Comparison of ENCODE assay signal across 8 mouse cellular contexts in the genomic region with DNA sequence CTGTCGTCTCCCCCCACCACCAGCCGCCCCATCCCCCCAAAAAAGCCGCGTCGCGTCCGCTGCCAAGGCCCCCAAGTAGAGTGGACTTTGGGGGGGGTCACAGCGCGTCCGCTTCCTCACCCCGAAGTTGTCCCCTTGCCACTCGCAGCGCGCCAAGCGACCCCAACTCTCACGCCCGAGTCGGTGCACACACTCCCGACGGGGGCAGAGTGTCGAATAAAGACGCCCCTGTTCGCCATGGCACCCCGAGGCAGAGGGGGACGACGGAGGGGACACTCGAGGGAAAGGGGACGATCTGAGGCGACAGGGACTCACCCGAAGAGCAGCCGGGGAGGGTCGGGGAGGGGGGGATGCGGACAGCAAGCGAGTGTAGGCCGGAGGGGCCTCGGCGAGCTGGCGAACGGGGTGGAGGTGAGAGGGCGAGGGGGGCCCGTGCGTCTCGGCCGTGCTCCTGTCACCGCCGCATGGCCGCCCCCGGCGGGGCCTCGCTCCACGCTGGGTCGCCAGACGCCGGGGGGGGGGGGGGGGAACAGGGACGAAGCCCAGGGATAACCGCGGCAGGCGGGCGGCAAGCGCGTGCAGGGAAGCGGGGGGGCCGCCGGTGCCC. TPM values are rescaled to one million over a fixed set of nuclear protein-coding genes. Genes with fewer than 3 reads are reported as not detected.
DNase-seq lines count a peak whose midpoint lies in the region; ATAC-seq and TF ChIP-seq lines count a peak whose summit lies in the region.

No protein-coding gene starts in this region.

- no peak; the same call in 1 of the 2 replicates for ATAC-seq in G1E (ENCODE audit: extremely low read depth, insufficient number of reproducible peaks, low FRiP score, poor library complexity, severe bottlenecking)
- ATAC-seq in embryonic facial prominence, embryonic 14.5 days (ENCODE audit: low read depth): peak; percentile 12
- peak; percentile 39 for ATAC-seq in hindbrain, embryonic 15.5 days (ENCODE audit: low FRiP score, low read depth)
- peak; percentile 37 for ATAC-seq in lung, postnatal 0 days
- no peak for ATAC-seq in monocyte, adult 5-6 weeks (replicated peaks; ENCODE audit: insufficient number of reproducible peaks, low FRiP score, low TSS enrichment, poor library complexity, severe bottlenecking)

- peak overlapping the region; percentile 100 for H3K27ac ChIP-seq in embryonic facial prominence, embryonic 14.5 days (replicated peaks; ENCODE audit: low read depth, low read length)
- H3K27ac ChIP-seq in hindbrain, embryonic 15.5 days (replicated peaks): peak overlapping the region; percentile 99
- peak overlapping the region; percentile 99 for H3K27ac ChIP-seq in lung, postnatal 0 days (ENCODE audit: low read length)

- no peaks in the 10 kb centered on the region for H3K27me3 ChIP-seq in G1E (ENCODE audit: insufficient read depth, low read length)
- no peaks in the 10 kb centered on the region for H3K27me3 ChIP-seq in embryonic facial prominence, embryonic 14.5 days (replicated peaks; ENCODE audit: control insufficient read depth, insufficient read depth, low read length)
- H3K27me3 ChIP-seq in hindbrain, embryonic 15.5 days: no peaks in the 10 kb centered on the region
- no peaks in the 10 kb centered on the region for H3K27me3 ChIP-seq in lung, postnatal 0 days (replicated peaks; ENCODE audit: insufficient read depth, low read length)

- no peak for TF ChIP-seq EP300 in lung, postnatal 0 days (IDR thresholded peaks at IDR 0.05)

- peaks cover 34% of the 10 kb centered on the region for H3K36me3 ChIP-seq in G1E (replicated peaks)
- H3K36me3 ChIP-seq in embryonic facial prominence, embryonic 14.5 days (ENCODE audit: control insufficient read depth, insufficient read depth, low read length): peaks cover 24% of the 10 kb centered on the region
- H3K36me3 ChIP-seq in hindbrain, embryonic 15.5 days: peaks cover 8% of the 10 kb centered on the region
- no peaks in the 10 kb centered on the region for H3K36me3 ChIP-seq in lung, postnatal 0 days (ENCODE audit: insufficient read depth, low read length)

- peak overlapping the region; percentile 100 for H3K9ac ChIP-seq in embryonic facial prominence, embryonic 14.5 days (ENCODE audit: low read depth, low read length)
- H3K9ac ChIP-seq in hindbrain, embryonic 15.5 days: peak overlapping the region; percentile 95
- peak overlapping the region; percentile 94 for H3K9ac ChIP-seq in lung, postnatal 0 days (replicated peaks; ENCODE audit: low read depth)

- H3K4me3 ChIP-seq in G1E (ENCODE audit: low read depth, low read length): peak overlapping the region; percentile 94
- H3K4me3 ChIP-seq in embryonic facial prominence, embryonic 14.5 days (ENCODE audit: low read depth, low read length): peak overlapping the region; percentile 78
- H3K4me3 ChIP-seq in hindbrain, embryonic 15.5 days: peak overlapping the region; percentile 95
- H3K4me3 ChIP-seq in lung, postnatal 0 days (ENCODE audit: low read depth, low read length): peak overlapping the region; percentile 94

- no peak for TF ChIP-seq CTCF in G1E (IDR thresholded peaks at IDR 0.05; ENCODE audit: low read depth, low read length)
- TF ChIP-seq CTCF in lung, postnatal 0 days (IDR thresholded peaks at IDR 0.05): 0 out of 2 replicates have a peak, but pooled peaks have one; percentile 11

- peak; percentile 24 for DNase-seq in heart, adult 8-10 months (ENCODE audit: low spot score)
- DNase-seq in heart, adult 11 months: no peak
- peak; percentile 83 for DNase-seq in G1E (ENCODE audit: low spot score)
- no peak for DNase-seq in embryonic facial prominence, embryonic 14.5 days (ENCODE audit: low spot score)
- no peak for DNase-seq in lung, postnatal 0 days (ENCODE audit: low spot score)
- DNase-seq in spleen, postnatal 10 days (ENCODE audit: low spot score in 2 of 2): peak; percentile 64 to 73

- no peaks in the 10 kb centered on the region for H3K9me3 ChIP-seq in G1E (replicated peaks)
- no peaks in the 10 kb centered on the region for H3K9me3 ChIP-seq in embryonic facial prominence, embryonic 14.5 days (ENCODE audit: control insufficient read depth, low read length)
- H3K9me3 ChIP-seq in hindbrain, embryonic 15.5 days: no peaks in the 10 kb centered on the region
- H3K9me3 ChIP-seq in lung, postnatal 0 days (ENCODE audit: low read length): no peaks in the 10 kb centered on the region

- under 1% methylated on average over 27 of the region's 64 CpGs for WGBS in embryonic facial prominence, embryonic 14.5 days
- WGBS in hindbrain, embryonic 15.5 days: under 1% methylated on average over 39 of the region's 64 CpGs
- 1% methylated on average over 28 of the region's 64 CpGs for WGBS in lung, postnatal 0 days

- H3K4me2 ChIP-seq in embryonic facial prominence, embryonic 14.5 days (ENCODE audit: low read depth, low read length): peak overlapping the region; percentile 86
- H3K4me2 ChIP-seq in hindbrain, embryonic 15.5 days: peak overlapping the region; percentile 85
- peak overlapping the region; percentile 78 for H3K4me2 ChIP-seq in lung, postnatal 0 days (replicated peaks; ENCODE audit: low read depth, low read length)

- H3K4me1 ChIP-seq in G1E (ENCODE audit: insufficient read depth, low read depth, low read length): peaks cover 44% of the 10 kb centered on the region
- peaks cover 24% of the 10 kb centered on the region for H3K4me1 ChIP-seq in embryonic facial prominence, embryonic 14.5 days (ENCODE audit: control insufficient read depth, insufficient read depth, low read length)
- peaks cover 43% of the 10 kb centered on the region for H3K4me1 ChIP-seq in hindbrain, embryonic 15.5 days (replicated peaks)
- H3K4me1 ChIP-seq in lung, postnatal 0 days (ENCODE audit: insufficient read depth, low read depth, low read length): peaks cover 15% of the 10 kb centered on the region; the same call in 1 of the 2 replicates

RNA-seq across cellular contexts. Expression of a gene that starts 0.4 kb away (rescaled TPM):
- total RNA-seq in heart, adult 8-10 months (2022): 100 to 1,000 TPM; 183 to 210 (median 205) TPM
- 176 and 183 TPM in 2 replicates for total RNA-seq in G1E (2014; fragmentation: Nextera tagmentation)
- total RNA-seq in G1E (2017): 53.0 and 55.7 TPM in 2 replicates
- polyA plus RNA-seq in G1E (2012): 220 and 291 TPM in 2 replicates
- polyA plus RNA-seq in embryonic facial prominence, embryonic 14.5 days (2014; fragmentation: Nextera tagmentation; extraction: Ambion mirVana): 141 and 168 TPM in 2 replicates
- polyA plus RNA-seq in hindbrain, embryonic 15.5 days (2015; fragmentation: Nextera tagmentation; extraction: Ambion mirVana): 145 and 150 TPM in 2 replicates
- polyA plus RNA-seq in lung, postnatal 0 days (2015; fragmentation: Nextera tagmentation; extraction: Ambion mirVana): 84.9 and 110 TPM in 2 replicates
- 22.4 to 40.1 TPM (median 30.9 TPM) in 3 replicates for total RNA-seq in monocyte, adult 5-6 weeks (2017)

Comparison
In these comparisons a context has a peak if more than half of its experiments do, and no peak if none do; other contexts are left out.
1. DNase-seq: peak in heart, adult 8-10 months (single experiment), G1E (single experiment) and spleen, postnatal 10 days (2 of 2); none in heart, adult 11 months (single experiment), embryonic facial prominence, embryonic 14.5 days (single experiment) and lung, postnatal 0 days (single experiment).
2. ATAC-seq: peak in embryonic facial prominence, embryonic 14.5 days (single experiment), hindbrain, embryonic 15.5 days (single experiment) and lung, postnatal 0 days (single experiment); none in G1E (single experiment) and monocyte, adult 5-6 weeks (single experiment).
3. Peak in every context shown above with its lines, with median percentiles within 50 percentile points of each other: H3K4me3 ChIP-seq, H3K27ac ChIP-seq, H3K4me2 ChIP-seq and H3K9ac ChIP-seq.